Mouse (Mus musculus): ENCODE measurements around the gene Nphp4.

DNA sequence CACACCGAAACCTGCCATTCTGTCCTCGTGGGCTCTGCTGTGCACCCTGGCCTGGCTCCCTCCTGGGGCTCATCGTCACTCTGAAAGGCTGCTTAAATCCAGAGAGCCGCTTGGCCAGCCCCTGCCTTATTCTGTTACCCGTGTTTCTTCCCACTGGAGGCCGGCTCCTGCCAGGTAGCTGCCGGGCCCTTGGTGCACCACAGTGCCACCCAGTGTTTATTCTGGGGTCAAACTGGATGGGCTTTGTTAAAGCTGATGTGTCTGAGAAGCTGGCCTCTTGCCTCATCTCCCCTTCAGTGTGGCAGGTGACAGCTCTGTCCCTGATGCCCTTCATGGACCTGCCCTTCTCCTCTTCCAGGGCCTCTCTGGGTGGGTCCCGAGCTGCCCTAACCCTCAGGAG is 70.0 kb downstream of the Nphp4 start:
- TF ChIP-seq ZNF384 (IDR thresholded peaks at IDR 0.05; ENCODE audit: low read depth, low read length) (no peak), HCFC1 (IDR thresholded peaks at IDR 0.05; ENCODE audit: borderline replicate concordance, insufficient read depth, low read length) (no peak), MAFK (IDR thresholded peaks at IDR 0.05; ENCODE audit: insufficient read depth, low read depth, low read length) (no peak), CHD2 (IDR thresholded peaks at IDR 0.05; ENCODE audit: low read depth, low read length) (no peak)
